Mouse (Mus musculus) ES-E14 (cell line): ENCODE measurements around the gene St7l.

Experiments used
- CHD2 ChIP-seq: IDR thresholded peaks from 2 replicates; pipeline ENCODE4 v1.6.1; 2014; ENCODE audit warnings: mild to moderate bottlenecking, low read depth, low read length, inconsistent platforms
- ZNF384 ChIP-seq: IDR thresholded peaks from 2 replicates; pipeline ENCODE4 v1.6.1; 2012; ENCODE audit warnings: low read depth, low read length, inconsistent platforms

DNA sequence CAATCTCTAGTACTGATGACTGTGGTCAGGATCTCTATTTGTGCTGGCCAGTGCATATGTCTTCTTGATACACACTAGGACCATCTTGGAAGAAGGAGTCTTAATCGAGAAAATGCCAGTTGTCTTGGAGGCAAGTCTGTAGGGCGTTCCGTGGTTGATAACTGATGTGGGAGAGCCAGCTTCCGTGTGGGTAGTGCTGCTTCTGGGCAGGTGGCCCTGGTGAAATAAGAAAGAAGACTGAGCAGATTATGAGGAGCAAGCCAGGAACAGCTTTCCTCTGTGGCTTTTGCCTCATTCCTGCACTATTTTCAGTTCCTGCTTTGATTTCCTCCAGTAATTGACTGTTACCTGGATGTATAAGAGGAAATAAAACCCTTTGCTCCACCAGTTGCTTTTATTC is 41.6 kb downstream of the St7l start:
- TF ChIP-seq ZNF384, result no peak
- TF ChIP-seq CHD2, result no peak
